ENCODE assay signal across 16 mouse cellular contexts in genomic region chr4:95686775-95687174, GRCm38 (mm10).
"Had no signal": no experiment of that assay in that cellular context is flagged by ENCODE, and none has a peak within 500 bp of the region (broad histone marks: within the 10 kb centered on the region; RNA-seq: fewer than 3 reads in every experiment).

No protein-coding gene starts in this region.

- H3K27ac ChIP-seq: neural tube, embryonic 12.5 days; neural tube, embryonic 13.5 days; stomach, embryonic 15.5 days; stomach, postnatal 0 days had no signal

- H3K4me3 ChIP-seq: neural tube, embryonic 12.5 days; neural tube, embryonic 13.5 days; stomach, embryonic 15.5 days had no signal

- H3K9ac ChIP-seq: neural tube, embryonic 12.5 days; neural tube, embryonic 13.5 days; stomach, embryonic 15.5 days had no signal

- H3K4me2 ChIP-seq: neural tube, embryonic 12.5 days; neural tube, embryonic 13.5 days; stomach, embryonic 15.5 days had no signal

- H3K9me3 ChIP-seq: neural tube, embryonic 12.5 days; neural tube, embryonic 13.5 days; stomach, embryonic 15.5 days had no signal

- H3K36me3 ChIP-seq: neural tube, embryonic 12.5 days; neural tube, embryonic 13.5 days; stomach, embryonic 15.5 days had no signal

- H3K27me3 ChIP-seq: neural tube, embryonic 12.5 days; neural tube, embryonic 13.5 days; stomach, embryonic 15.5 days had no signal

- DNase-seq: retina, postnatal 1 day; right cerebral cortex, adult 18-20 months; right cerebral cortex, postnatal 14 days; right cerebral cortex, postnatal 25 days; right cerebral cortex, postnatal 4 days; spleen, adult 18-20 months; thymus, adult 18-20 months; thymus, adult 2 months; thymus, postnatal 14 days; thymus, postnatal 25 days; thymus, postnatal 36 days; thymus, postnatal 4 days had no signal
